Mouse (Mus musculus) lung, postnatal 0 days (tissue): ENCODE measurements around the gene Olfr951. TPM values are rescaled to one million over a fixed set of nuclear protein-coding genes. Genes with fewer than 3 reads are reported as not detected.

Source experiments
- ATAC-seq: fragments of 200-750 bp; cut with Nextera tagmentation; 2 replicates; pipeline ENCODE4 v1.8.0; 2017; ENCODE audit warnings: moderate library complexity
- DNase-seq: peaks from one replicate; pipeline ENCODE4 v3.0.0-alpha.2; 2016; ENCODE audit warnings: low spot score
- H3K27ac ChIP-seq: fragments of 300-500 bp; sonication (generic); 2 replicates; pipeline ENCODE4 v1.5.1; 2014; ENCODE audit warnings: antibody characterized with exemption, mild to moderate bottlenecking, low read length, mixed read lengths
- H3K27me3 ChIP-seq: fragments of 300-500 bp; sonication (generic); replicated peaks from 2 replicates; pipeline ENCODE4 v1.6.1; 2014; ENCODE audit warnings: low read length, mixed read lengths; ENCODE audit not compliant: insufficient read depth
- H3K36me3 ChIP-seq: fragments of 300-500 bp; sonication (generic); 2 replicates; pipeline ENCODE4 v1.6.1; 2014; ENCODE audit warnings: low read length, mixed read lengths; ENCODE audit not compliant: insufficient read depth
- H3K4me1 ChIP-seq: fragments of 300-500 bp; sonication (generic); 2 replicates; pipeline ENCODE4 v1.6.1; 2014; ENCODE audit warnings: antibody characterized with exemption, low read depth, low read length, mixed read lengths; ENCODE audit not compliant: insufficient read depth
- H3K4me2 ChIP-seq: fragments of 300-500 bp; sonication (generic); replicated peaks from 2 replicates; pipeline ENCODE4 v1.6.1; 2014; ENCODE audit warnings: low read depth, mild to moderate bottlenecking, low read length, moderate library complexity, mixed read lengths
- H3K4me3 ChIP-seq: fragments of 300-500 bp; sonication (generic); 2 replicates; pipeline ENCODE4 v1.5.1; 2014; ENCODE audit warnings: low read depth, low read length
- H3K9ac ChIP-seq: fragments of 300-500 bp; sonication (generic); replicated peaks from 2 replicates; pipeline ENCODE4 v1.6.1; 2014; ENCODE audit warnings: low read depth, mild to moderate bottlenecking
- H3K9me3 ChIP-seq: fragments of 300-500 bp; sonication (generic); 2 replicates; pipeline ENCODE4 v1.6.1; 2016; ENCODE audit warnings: low read length, mixed read lengths
- CTCF ChIP-seq: IDR thresholded peaks from 2 replicates; pipeline ENCODE4 v1.5.1; 2016; ENCODE audit warnings: antibody characterized with exemption, mild to moderate bottlenecking
- EP300 ChIP-seq: IDR thresholded peaks from 2 replicates; pipeline ENCODE4 v1.6.1; 2016; ENCODE audit warnings: antibody characterized with exemption, mild to moderate bottlenecking, control low read depth
- WGBS: fragments of 180-500 bp; shearing (Covaris S2); extraction: QIAGEN DNeasy Blood & Tissue Kit; methylation state at CpG from one replicate; pipeline ENCODE4 v1.1.7; 2014; 5-methylcytosine and 5-hydroxymethylcytosine counted together
- polyA plus RNA-seq: library from polyadenylated mRNA; unstranded; fragments of >200 nt; fragmentation: Nextera tagmentation; extraction: Ambion mirVana; gene quantifications from 2 replicates; pipeline ENCODE4 v1.2.1, GENCODE M21; 2015

The Olfr951 gene
- polyA plus RNA-seq, result not detected in 2 replicates

DNA sequence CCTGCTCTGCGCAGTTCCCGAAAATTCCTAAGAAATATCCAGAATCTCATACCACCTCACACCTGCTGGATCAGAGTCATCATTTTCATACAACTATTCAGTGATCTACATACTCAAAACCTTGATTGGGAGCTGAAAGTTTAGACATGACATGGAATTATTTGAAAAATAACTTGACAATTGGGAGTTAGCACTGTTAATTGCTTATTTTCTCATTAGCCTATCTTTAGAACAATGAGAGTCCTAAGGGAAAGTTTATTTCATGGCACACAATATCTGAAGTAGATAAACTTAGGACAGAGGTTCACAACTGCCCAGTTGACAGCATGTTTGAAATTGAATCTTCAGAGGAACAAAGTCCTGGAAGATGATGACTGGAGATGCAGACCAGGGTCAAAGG, at the start of gene Olfr951:
Gene Olfr951 (plus strand): TSS at position 301 of the 400 bp plus-strand sequence.
- ATAC-seq, result no peak
- Histone ChIP-seq H3K36me3 (no peaks in the 10 kb centered on the region), H3K9me3 (no peaks in the 10 kb centered on the region), H3K4me3 (no peak within 1 kb of the TSS), H3K27ac (no peak within 1 kb of the TSS), H3K4me1 (no peaks in the 10 kb centered on the region), H3K9ac (no peak within 1 kb of the TSS), H3K27me3 (no peaks in the 10 kb centered on the region), H3K4me2 (no peak within 1 kb of the TSS)
- DNase-seq, result no peak
- WGBS, result 86% methylated on average over 2 of the region's 2 CpGs
- no peak for TF ChIP-seq CTCF
- no peak for TF ChIP-seq EP300

DNA sequence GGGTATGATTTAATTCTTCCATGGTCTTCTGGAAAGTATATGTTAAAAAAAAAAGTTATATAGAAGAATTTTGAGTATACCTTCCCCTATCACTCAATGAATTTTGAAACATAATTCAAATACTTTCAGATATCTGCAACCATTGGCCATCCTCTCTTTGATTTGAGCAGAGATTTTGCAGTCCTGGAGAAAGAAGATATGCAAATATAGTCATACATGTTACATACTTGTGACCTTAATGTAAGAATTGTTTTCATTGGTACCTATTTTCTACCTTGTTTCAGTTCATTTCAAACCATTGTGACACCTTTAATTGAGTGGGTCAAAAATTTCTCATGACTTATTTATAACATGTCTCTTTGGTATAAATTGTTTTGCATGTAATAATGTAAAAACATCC, 39.8 kb downstream of the Olfr951 start, which contains the start of gene Olfr952:
Gene Olfr952 (minus strand): TSS at position 101 of the 400 bp plus-strand sequence.
- DNase-seq (no peak), ATAC-seq (no peak)
- Histone ChIP-seq H3K9ac (no peak within 1 kb of the TSS), H3K9me3 (no peaks in the 10 kb centered on the region), H3K4me2 (no peak within 1 kb of the TSS), H3K27ac (no peak within 1 kb of the TSS), H3K36me3 (no peaks in the 10 kb centered on the region), H3K4me1 (no peaks in the 10 kb centered on the region), H3K4me3 (no peak within 1 kb of the TSS), H3K27me3 (no peaks in the 10 kb centered on the region)
- no peak for TF ChIP-seq EP300
- no peak for TF ChIP-seq CTCF

Other genes with a start within 250 kb of the Olfr951 start
- not detected in 2 replicates for gene Olfr943, start 221.1 kb upstream of the Olfr951 start, polyA plus RNA-seq
- not detected in 2 replicates for gene Olfr944, start 185.5 kb upstream of the Olfr951 start, polyA plus RNA-seq
- gene Olfr1537, start 137.4 kb upstream of the Olfr951 start, polyA plus RNA-seq, result not detected in 2 replicates
- not detected in 2 replicates for gene Olfr945, start 110.6 kb upstream of the Olfr951 start, polyA plus RNA-seq
- not detected in 2 replicates for gene Olfr948, start 61.4 kb upstream of the Olfr951 start, polyA plus RNA-seq
- not detected in 2 replicates for gene Olfr952, start 39.7 kb downstream of the Olfr951 start, polyA plus RNA-seq
- gene Olfr954, start 69.3 kb downstream of the Olfr951 start, polyA plus RNA-seq, result not detected in 2 replicates
- gene Olfr955, start 84.5 kb downstream of the Olfr951 start, polyA plus RNA-seq, result not detected in 2 replicates
- not detected in 2 replicates for gene Olfr44, start 106.6 kb downstream of the Olfr951 start, polyA plus RNA-seq
- not detected in 2 replicates for gene Olfr957, start 128.4 kb downstream of the Olfr951 start, polyA plus RNA-seq
- gene Olfr958, start 166.6 kb downstream of the Olfr951 start, polyA plus RNA-seq, result not detected in 2 replicates
- gene Olfr959, start 188.2 kb downstream of the Olfr951 start, polyA plus RNA-seq, result not detected in 2 replicates
- gene AW551984, start 217.0 kb downstream of the Olfr951 start, polyA plus RNA-seq, result 1.4 and 1.7 TPM in 2 replicates
- gene Olfr148, start 223.2 kb downstream of the Olfr951 start, polyA plus RNA-seq, result not detected in 2 replicates
- gene Olfr960, start 234.0 kb downstream of the Olfr951 start, polyA plus RNA-seq, result not detected in 2 replicates